Mouse (Mus musculus): ENCODE results near the gene Pard3b. TPM values are rescaled to one million over a fixed set of nuclear protein-coding genes. Genes with fewer than 3 reads are reported as not detected.

Gene Pard3b
- polyA plus RNA-seq, 1 experiment from 2014 or later, result 8.8 TPM

DNA sequence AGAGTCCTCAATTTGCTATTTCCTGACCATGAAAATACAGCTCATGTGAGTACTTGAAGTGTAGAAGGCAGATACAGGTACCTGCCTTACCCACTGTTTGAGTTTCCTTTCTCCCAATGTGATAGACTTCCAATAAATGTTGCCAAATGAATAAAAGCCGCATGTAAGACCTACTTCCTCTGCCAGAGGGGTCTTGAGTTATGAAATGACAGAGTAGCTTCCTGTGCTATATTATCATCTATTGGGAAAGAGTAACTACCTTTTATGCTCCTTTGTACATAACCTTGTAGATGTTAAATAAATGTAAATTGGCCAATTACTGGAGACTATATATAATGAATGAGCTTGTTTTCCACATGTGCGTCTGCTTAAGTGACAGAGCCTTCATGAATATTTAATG, 574.7 kb downstream of the Pard3b start:
- Histone ChIP-seq H3K36me3 (ENCODE audit: control insufficient read depth, insufficient read depth, low read length) (no peaks in the 10 kb centered on the region), H3K4me1 (ENCODE audit: control insufficient read depth, insufficient read depth, low read length) (peaks cover 4% of the 10 kb centered on the region; the same call in 1 of the 2 replicates), H3K4me2 (no peak overlapping the region), H3K4me3 (ENCODE audit: low read depth, low read length) (no peak overlapping the region), H3K9ac (ENCODE audit: low read length) (no peak overlapping the region), H3K27ac (ENCODE audit: low read depth, low read length) (no peak overlapping the region), H3K9me3 (ENCODE audit: control insufficient read depth, low read length) (no peaks in the 10 kb centered on the region), H3K27me3 (ENCODE audit: control insufficient read depth, insufficient read depth, low read length) (no peaks in the 10 kb centered on the region)
- WGBS, result 80% methylated on average over 2 of the region's 2 CpGs
- no peak for ATAC-seq (ENCODE audit: low FRiP score)
- DNase-seq (ENCODE audit: low spot score, missing footprints), result no peak

DNA sequence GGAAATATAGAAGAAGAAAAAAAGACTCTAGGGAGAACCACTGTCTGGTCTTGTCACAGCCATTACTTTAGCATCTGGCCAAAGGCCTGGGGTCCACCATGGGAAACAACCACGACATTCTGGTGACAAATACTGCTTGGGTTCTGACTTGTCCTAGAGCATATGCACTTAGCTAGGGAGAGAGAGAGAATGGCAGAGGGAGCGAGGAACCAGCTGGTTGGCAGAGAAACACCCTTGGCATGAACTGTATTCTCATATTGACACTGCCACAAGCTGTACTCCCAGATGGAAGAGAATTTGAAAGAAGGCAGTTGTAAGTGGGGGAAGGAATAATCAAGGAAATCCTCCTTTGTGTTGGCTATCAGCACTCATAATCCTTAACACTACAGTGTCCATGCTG, 577.2 kb downstream of the Pard3b start:
- no peaks in the 10 kb centered on the region for H3K9me3 ChIP-seq (ENCODE audit: control insufficient read depth, low read length)
- no peak overlapping the region for H3K4me3 ChIP-seq (ENCODE audit: low read depth, low read length)
- no peaks in the 10 kb centered on the region for H3K36me3 ChIP-seq (ENCODE audit: control insufficient read depth, insufficient read depth, low read length)
- H3K9ac ChIP-seq (ENCODE audit: low read length), result no peak overlapping the region
- no peak overlapping the region for H3K27ac ChIP-seq (ENCODE audit: low read depth, low read length)
- 76% methylated on average over 2 of the region's 2 CpGs for WGBS
- H3K27me3 ChIP-seq (ENCODE audit: control insufficient read depth, insufficient read depth, low read length), result no peaks in the 10 kb centered on the region
- no peak for DNase-seq (ENCODE audit: low spot score, missing footprints)
- H3K4me2 ChIP-seq, result no peak overlapping the region
- no peaks in the 10 kb centered on the region for H3K4me1 ChIP-seq (ENCODE audit: control insufficient read depth, insufficient read depth, low read length)
- no peak for ATAC-seq (ENCODE audit: low FRiP score)

DNA sequence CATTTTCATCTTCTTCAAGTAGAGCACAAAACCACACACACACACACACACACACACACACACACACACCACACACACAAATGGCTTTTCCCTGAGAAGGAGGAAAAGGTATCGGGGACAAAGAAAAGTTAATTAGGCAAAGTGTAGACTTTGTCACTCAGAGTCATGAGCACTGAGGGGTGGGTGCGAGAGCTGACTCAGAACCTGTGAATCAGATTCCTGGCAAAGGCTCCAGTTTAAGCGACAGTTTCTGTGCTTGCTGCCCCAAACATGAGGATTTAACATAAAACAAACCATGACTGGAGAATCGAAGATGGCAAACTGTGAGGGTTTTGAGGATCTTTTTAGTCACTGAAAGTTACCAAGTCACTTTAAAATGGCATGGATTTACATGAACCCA, 577.9 kb downstream of the Pard3b start:
- Histone ChIP-seq H3K27me3 (ENCODE audit: control insufficient read depth, insufficient read depth, low read length) (no peaks in the 10 kb centered on the region), H3K36me3 (ENCODE audit: control insufficient read depth, insufficient read depth, low read length) (no peaks in the 10 kb centered on the region), H3K4me3 (ENCODE audit: low read depth, low read length) (no peak overlapping the region), H3K27ac (ENCODE audit: low read depth, low read length) (no peak overlapping the region), H3K4me1 (ENCODE audit: control insufficient read depth, insufficient read depth, low read length) (no peaks in the 10 kb centered on the region), H3K9ac (ENCODE audit: low read length) (no peak overlapping the region), H3K9me3 (ENCODE audit: control insufficient read depth, low read length) (no peaks in the 10 kb centered on the region), H3K4me2 (no peak overlapping the region)
- 90% methylated on average over 4 of the region's 4 CpGs for WGBS
- no peak for DNase-seq (ENCODE audit: low spot score, missing footprints)
- no peak for ATAC-seq (ENCODE audit: low FRiP score)

DNA sequence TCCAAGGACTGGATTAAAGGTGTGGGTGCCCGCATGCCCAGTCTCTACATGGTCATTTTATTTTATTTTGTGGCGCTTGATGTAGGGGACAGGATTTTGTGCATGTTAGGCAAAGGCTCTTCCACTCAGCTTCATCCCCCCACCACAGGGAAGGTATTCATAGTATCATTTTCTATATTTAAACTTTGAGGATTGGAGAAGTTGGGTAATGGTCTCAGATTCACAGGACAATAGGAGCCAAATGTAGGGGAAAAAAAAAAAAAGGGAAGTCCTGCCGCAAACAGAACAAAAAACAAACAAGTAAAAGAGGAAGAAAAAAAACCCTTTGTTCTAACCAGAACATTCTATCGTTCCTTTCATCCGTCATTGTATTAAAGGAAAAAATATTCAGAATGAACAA, 590.5 kb downstream of the Pard3b start:
- Histone ChIP-seq H3K9me3 (ENCODE audit: control insufficient read depth, low read length) (no peaks in the 10 kb centered on the region), H3K4me1 (ENCODE audit: control insufficient read depth, insufficient read depth, low read length) (no peaks in the 10 kb centered on the region), H3K27ac (ENCODE audit: low read depth, low read length) (no peak overlapping the region), H3K36me3 (ENCODE audit: control insufficient read depth, insufficient read depth, low read length) (no peaks in the 10 kb centered on the region), H3K27me3 (ENCODE audit: control insufficient read depth, insufficient read depth, low read length) (no peaks in the 10 kb centered on the region), H3K4me3 (ENCODE audit: low read depth, low read length) (no peak overlapping the region), H3K9ac (ENCODE audit: low read length) (no peak overlapping the region), H3K4me2 (no peak overlapping the region)
- no peak for ATAC-seq (ENCODE audit: low FRiP score)
- WGBS, result 79% methylated on average over 5 of the region's 5 CpGs
- no peak for DNase-seq (ENCODE audit: low spot score, missing footprints)

DNA sequence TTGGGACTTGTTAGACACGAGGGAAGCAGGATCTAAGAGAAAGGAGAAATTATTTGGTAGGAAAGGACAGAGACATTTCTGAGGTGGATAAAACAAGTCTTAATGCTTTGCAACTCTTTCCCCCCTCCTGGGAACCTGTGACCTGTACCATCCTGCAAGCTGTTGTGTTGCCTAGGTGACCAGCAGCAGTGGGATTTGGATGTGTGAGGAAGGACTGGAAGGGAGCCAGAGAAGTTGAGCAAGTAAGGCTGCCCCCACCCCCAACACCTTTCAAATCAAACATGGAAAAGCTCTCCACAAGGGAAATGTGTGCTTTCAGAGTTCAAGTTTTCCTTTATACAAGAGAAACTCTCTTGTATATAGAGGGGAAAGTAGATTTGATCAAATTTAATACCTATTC, 595.4 kb downstream of the Pard3b start:
- H3K36me3 ChIP-seq (ENCODE audit: control insufficient read depth, insufficient read depth, low read length), result no peaks in the 10 kb centered on the region
- no peaks in the 10 kb centered on the region for H3K4me1 ChIP-seq (ENCODE audit: control insufficient read depth, insufficient read depth, low read length)
- no peak overlapping the region for H3K4me2 ChIP-seq
- WGBS, result 25% methylated on average over 1 of the region's 1 CpGs
- no peak overlapping the region for H3K27ac ChIP-seq (ENCODE audit: low read depth, low read length)
- H3K4me3 ChIP-seq (ENCODE audit: low read depth, low read length), result no peak overlapping the region
- no peaks in the 10 kb centered on the region for H3K27me3 ChIP-seq (ENCODE audit: control insufficient read depth, insufficient read depth, low read length)
- no peak overlapping the region for H3K9ac ChIP-seq (ENCODE audit: low read length)
- no peaks in the 10 kb centered on the region for H3K9me3 ChIP-seq (ENCODE audit: control insufficient read depth, low read length)
- DNase-seq (ENCODE audit: low spot score, missing footprints) (no peak), ATAC-seq (ENCODE audit: low FRiP score) (no peak)

DNA sequence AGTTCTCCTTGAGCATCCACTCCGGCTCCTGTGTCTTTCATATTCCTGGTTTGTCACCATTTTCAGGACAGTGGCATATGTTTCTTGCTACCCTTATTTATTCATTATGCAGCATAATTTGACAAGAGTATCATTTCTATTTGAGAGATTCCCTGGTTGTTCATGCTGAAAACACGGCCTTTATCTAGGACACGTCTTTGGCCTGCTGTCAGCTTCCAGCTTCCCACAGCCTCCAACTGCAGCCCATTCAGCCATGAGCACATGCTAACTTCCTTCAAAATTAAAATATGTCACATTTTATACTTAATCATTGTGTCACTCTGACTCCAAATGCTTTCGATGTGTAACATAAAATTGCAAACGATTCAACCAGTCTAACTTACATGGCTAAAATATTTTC, 596.5 kb downstream of the Pard3b start:
- WGBS, result 89% methylated on average over 5 of the region's 5 CpGs
- Histone ChIP-seq H3K4me2 (no peak overlapping the region), H3K9ac (ENCODE audit: low read length) (no peak overlapping the region), H3K27me3 (ENCODE audit: control insufficient read depth, insufficient read depth, low read length) (no peaks in the 10 kb centered on the region), H3K4me3 (ENCODE audit: low read depth, low read length) (no peak overlapping the region), H3K27ac (ENCODE audit: low read depth, low read length) (no peak overlapping the region), H3K36me3 (ENCODE audit: control insufficient read depth, insufficient read depth, low read length) (no peaks in the 10 kb centered on the region), H3K4me1 (ENCODE audit: control insufficient read depth, insufficient read depth, low read length) (no peaks in the 10 kb centered on the region), H3K9me3 (ENCODE audit: control insufficient read depth, low read length) (no peaks in the 10 kb centered on the region)
- DNase-seq (ENCODE audit: low spot score, missing footprints) (no peak), ATAC-seq (ENCODE audit: low FRiP score) (no peak)

DNA sequence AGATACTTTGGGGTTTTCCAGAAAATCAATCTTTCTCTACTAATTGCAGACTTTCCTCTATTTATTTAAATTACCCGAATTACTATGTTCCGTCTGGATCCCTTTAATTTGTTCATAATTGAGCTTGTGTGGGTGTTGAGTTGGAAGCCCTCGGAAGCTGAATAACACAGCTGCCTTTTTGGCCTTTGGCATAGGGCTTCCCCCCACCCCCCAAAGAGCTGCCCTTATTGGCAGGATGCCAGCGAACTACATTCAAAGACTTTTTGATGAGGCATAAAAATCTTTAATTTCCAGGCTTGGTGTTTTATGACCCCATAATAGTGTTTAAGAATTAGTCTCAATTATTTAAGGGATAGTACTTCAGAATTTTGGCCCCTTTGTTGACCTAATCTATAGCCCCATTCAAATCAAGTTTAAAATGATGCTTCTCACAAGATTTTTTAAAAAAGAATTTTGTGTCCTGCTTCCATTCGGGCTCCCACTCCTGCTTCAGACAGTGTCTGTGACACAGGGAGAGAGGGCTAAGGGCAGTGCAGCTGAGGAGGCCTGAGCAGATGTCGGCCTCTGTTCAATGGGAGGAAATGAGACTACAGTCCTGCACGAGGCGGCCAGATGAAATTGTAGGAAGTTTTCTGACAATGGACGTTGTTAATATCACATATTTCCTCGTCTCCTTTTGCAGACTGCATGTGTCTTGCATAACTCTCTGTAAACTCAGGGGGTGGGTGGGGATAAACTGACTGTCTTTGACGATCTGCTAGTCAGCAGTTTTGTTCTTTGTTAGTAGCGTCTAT, 605.8 kb downstream of the Pard3b start:
- no peaks in the 10 kb centered on the region for H3K9me3 ChIP-seq (ENCODE audit: control insufficient read depth, low read length)
- no peak for DNase-seq (ENCODE audit: low spot score, missing footprints)
- H3K4me3 ChIP-seq (ENCODE audit: low read depth, low read length), result no peak overlapping the region
- no peak overlapping the region for H3K27ac ChIP-seq (ENCODE audit: low read depth, low read length)
- 66% methylated on average over 12 of the region's 12 CpGs for whole genome bisulfite sequencing
- ATAC-seq (ENCODE audit: low FRiP score), result no peak
- H3K4me2 ChIP-seq, result no peak overlapping the region
- no peak overlapping the region for H3K9ac ChIP-seq (ENCODE audit: low read length)
- no peaks in the 10 kb centered on the region for H3K27me3 ChIP-seq (ENCODE audit: control insufficient read depth, insufficient read depth, low read length)
- no peaks in the 10 kb centered on the region for H3K36me3 ChIP-seq (ENCODE audit: control insufficient read depth, insufficient read depth, low read length)
- no peaks in the 10 kb centered on the region for H3K4me1 ChIP-seq (ENCODE audit: control insufficient read depth, insufficient read depth, low read length)

DNA sequence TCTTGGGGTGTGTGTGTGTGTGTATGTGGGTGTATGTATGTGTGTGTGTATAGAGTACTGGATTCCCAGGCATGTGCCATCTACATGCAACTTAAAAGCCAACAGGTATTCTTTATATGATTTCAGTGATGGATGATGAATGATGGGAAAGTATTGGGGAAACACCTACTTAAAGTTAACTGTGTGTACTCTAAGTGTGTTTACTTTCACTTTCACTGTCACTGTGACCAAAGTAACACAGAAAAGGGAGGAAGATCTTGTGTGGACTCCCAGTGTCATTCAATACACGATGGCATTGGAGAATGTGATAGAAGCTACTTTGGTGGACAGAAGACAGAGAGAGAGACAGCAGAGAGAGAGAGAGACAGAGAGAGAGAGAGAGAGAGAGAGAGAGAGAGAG, 613.8 kb downstream of the Pard3b start:
- no peak overlapping the region for H3K4me3 ChIP-seq (ENCODE audit: low read depth, low read length)
- no peak overlapping the region for H3K9ac ChIP-seq (ENCODE audit: low read length)
- DNase-seq (ENCODE audit: low spot score, missing footprints) (no peak), ATAC-seq (ENCODE audit: low FRiP score) (no peak)
- H3K9me3 ChIP-seq (ENCODE audit: control insufficient read depth, low read length), result no peaks in the 10 kb centered on the region
- no peak overlapping the region for H3K27ac ChIP-seq (ENCODE audit: low read depth, low read length)
- 86% methylated on average over 1 of the region's 1 CpGs for WGBS
- H3K4me2 ChIP-seq, result no peak overlapping the region
- no peaks in the 10 kb centered on the region for H3K36me3 ChIP-seq (ENCODE audit: control insufficient read depth, insufficient read depth, low read length)
- no peaks in the 10 kb centered on the region for H3K27me3 ChIP-seq (ENCODE audit: control insufficient read depth, insufficient read depth, low read length)
- H3K4me1 ChIP-seq (ENCODE audit: control insufficient read depth, insufficient read depth, low read length), result no peaks in the 10 kb centered on the region

DNA sequence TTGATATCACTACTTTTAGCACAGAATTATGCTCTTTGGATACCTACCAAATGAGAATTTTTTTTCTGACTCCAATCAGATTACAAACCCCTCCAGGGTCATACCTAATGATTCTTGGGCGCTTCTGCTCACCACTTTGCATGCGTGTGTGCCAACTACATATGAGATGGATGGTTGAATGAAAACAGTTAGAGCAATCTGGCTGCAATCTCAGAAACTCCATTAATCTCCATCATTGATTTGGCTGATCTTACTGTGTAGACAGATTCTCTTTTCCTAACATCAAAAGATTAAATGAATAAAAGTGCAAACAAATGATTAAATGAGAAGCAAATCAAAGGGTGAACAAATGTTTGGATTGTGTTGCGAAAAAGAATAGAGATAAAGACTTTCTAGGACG, 615.7 kb downstream of the Pard3b start:
- 81% methylated on average over 4 of the region's 4 CpGs for WGBS
- H3K4me3 ChIP-seq (ENCODE audit: low read depth, low read length), result no peak overlapping the region
- H3K9me3 ChIP-seq (ENCODE audit: control insufficient read depth, low read length), result no peaks in the 10 kb centered on the region
- no peaks in the 10 kb centered on the region for H3K4me1 ChIP-seq (ENCODE audit: control insufficient read depth, insufficient read depth, low read length)
- ATAC-seq (ENCODE audit: low FRiP score) (no peak), DNase-seq (ENCODE audit: low spot score, missing footprints) (no peak)
- no peak overlapping the region for H3K4me2 ChIP-seq
- no peak overlapping the region for H3K9ac ChIP-seq (ENCODE audit: low read length)
- no peak overlapping the region for H3K27ac ChIP-seq (ENCODE audit: low read depth, low read length)
- H3K36me3 ChIP-seq (ENCODE audit: control insufficient read depth, insufficient read depth, low read length), result no peaks in the 10 kb centered on the region
- no peaks in the 10 kb centered on the region for H3K27me3 ChIP-seq (ENCODE audit: control insufficient read depth, insufficient read depth, low read length)

All from midbrain, embryonic 11.5 days (tissue).